Mouse (Mus musculus): ENCODE data around the gene Adamts16.
"Not testable (repeated sequence)": the region's sequence is repeated elsewhere in the genome, so short reads cannot be mapped to it uniquely, and the experiment has no call there.

Gene Adamts16

GRCm38 (mm10) chr13:70841421-70841904 is at the start of gene Adamts16:
TSS of gene Adamts16 (minus strand) at chr13:70841811.
- no peak for DNase-seq (ENCODE audit: low spot score)

DNA sequence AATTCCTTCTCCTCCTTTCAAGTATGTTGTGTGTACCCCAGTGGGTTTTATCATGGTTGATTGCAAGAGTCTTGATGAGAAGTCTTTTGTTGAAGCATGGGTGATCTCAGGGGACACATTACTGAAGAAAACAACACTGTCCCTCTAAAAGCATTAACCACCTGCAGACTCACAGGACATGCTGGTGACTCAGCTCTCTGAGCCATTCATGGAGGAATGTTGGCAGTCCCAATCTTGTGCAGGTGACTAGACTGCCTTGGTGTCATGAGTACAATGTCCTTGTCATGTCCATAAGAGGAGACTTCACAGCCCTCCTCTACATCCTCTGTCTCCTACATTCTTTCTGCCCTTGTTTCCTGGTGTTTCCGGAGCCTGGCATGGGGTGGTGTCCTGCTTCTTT is 45.5 kb upstream of the Adamts16 start:
- no peak for DNase-seq (ENCODE audit: low spot score)

GRCm38 (mm10) chr13:70885006-70885405 is 43.4 kb upstream of the Adamts16 start:
- DNase-seq (ENCODE audit: low spot score), result no peak

DNA sequence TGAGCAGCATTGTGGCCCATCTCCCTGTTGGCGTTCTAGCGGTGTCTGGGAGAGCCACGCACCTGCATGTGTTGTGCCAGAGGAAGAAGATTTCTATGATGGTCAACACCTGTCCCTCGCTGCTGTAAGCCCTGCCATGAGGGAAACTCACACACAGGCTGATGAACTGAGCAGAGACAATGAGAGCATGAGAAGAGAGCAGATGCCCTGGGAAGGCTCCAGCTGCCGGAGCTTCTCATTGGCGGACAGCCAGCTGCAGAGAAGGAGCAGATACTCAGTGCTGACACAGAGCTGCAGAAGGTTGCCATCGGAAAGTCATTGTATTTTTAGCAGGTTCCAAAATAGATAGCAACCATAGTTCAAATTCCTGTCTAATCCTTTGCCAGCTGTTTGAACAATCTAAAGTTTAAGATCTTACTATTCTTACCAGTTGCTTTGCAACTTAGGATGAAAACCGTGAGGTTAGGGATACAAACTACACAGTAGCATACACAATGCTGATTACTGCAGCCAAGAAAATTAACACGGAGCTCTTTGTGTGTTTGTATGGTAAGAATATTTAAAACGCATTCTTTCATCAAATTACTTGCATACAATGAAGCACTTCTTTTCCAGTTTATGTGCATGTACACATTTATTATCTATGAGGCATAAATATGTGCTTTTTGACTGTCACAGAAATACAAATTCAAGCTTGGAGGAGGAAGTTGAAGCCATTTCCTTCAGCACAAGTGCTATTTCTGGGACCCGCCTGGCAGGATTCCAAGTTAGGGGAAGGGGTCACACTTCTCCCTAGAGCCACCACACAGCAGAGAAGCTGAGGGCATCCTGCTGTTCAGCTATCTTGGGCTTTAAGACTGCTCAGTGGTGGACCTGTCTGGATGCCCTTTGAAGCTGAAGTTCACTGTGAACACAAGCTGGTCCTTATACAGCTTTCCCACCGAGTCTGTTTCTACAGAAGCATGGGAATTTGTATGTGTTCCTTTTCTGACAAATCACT is 42.6 kb upstream of the Adamts16 start:
- DNase-seq (ENCODE audit: low spot score), result peak; percentile 57

GRCm38 (mm10) chr13:70879971-70880370 is 38.4 kb upstream of the Adamts16 start:
- DNase-seq (ENCODE audit: low spot score), result not testable (repeated sequence)

GRCm38 (mm10) chr13:70877550-70877913 is 35.9 kb upstream of the Adamts16 start:
- no peak for DNase-seq (ENCODE audit: low spot score)

- no peak for DNase-seq (ENCODE audit: low spot score)
Measured at GRCm38 (mm10) chr13:70876648-70877549, 35.3 kb upstream of the Adamts16 start.

DNA sequence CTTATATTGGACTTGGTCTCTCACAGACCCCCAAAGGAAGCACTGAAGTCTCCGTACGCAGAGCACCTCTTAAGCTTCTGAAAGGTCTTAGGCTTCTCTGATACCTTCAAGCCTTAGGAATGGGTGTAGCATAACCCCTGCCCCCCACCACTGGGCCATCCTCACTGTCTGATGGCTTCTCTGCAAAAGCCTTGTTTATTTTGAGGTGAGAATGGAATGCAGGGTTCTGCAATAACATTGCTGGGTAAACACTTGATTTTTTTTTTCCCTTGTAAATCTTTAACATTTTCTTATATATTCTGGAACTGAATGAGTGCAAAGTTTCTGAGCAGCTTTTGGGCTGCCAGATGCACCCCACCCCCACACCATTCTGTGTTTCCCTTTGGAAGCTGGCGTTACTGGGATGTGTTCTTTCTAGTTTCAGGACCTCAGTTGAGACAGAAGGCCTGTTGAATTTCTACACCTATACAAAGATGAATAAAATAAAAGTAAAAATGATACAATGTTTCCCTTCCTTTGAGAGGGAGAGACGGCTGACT is 33.9 kb upstream of the Adamts16 start:
- no peak for DNase-seq (ENCODE audit: low spot score)

DNA sequence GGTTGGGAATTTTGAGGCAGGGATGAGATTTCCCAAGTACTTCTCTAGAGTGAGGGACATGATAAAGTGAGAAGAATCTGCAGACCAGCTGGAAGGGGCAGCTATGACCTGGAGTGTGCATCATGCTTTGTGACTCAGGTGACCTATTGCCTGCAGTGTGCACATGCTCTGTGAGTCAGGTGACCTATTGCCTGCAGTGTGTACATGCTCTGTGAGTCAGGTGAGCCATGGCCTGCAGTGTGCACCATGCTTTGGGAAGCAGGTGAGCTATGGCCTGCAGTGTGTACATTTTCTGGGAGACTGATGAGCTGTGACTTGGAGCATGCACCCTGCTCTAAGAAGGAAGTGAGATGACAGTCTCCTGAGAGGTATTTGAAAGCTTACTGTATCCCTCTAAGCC is 33.1 kb upstream of the Adamts16 start:
- DNase-seq (ENCODE audit: low spot score), result no peak

- DNase-seq (ENCODE audit: low spot score), result not testable (repeated sequence)
Measured at GRCm38 (mm10) chr13:70873851-70874250, 32.2 kb upstream of the Adamts16 start.

DNA sequence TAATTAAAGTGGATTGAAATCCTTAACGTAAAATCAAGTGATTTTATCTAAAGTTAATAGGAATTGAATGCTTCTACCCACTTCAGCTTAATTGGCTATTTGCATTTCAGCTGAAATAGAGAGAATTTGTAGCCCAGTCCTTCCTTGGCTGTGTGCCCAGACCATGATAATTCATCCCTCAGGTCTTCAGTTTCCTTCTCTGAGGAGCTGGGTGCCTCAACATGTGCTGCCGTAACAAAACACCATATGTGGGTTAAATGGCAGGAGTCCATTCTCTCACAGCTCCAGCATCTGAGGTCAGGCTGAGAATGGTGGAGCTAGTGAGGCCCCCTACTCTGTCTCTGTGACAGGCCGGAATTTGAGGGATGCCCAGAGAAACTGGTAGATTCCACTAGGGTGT is 29.4 kb upstream of the Adamts16 start:
- no peak for DNase-seq (ENCODE audit: low spot score)

DNA sequence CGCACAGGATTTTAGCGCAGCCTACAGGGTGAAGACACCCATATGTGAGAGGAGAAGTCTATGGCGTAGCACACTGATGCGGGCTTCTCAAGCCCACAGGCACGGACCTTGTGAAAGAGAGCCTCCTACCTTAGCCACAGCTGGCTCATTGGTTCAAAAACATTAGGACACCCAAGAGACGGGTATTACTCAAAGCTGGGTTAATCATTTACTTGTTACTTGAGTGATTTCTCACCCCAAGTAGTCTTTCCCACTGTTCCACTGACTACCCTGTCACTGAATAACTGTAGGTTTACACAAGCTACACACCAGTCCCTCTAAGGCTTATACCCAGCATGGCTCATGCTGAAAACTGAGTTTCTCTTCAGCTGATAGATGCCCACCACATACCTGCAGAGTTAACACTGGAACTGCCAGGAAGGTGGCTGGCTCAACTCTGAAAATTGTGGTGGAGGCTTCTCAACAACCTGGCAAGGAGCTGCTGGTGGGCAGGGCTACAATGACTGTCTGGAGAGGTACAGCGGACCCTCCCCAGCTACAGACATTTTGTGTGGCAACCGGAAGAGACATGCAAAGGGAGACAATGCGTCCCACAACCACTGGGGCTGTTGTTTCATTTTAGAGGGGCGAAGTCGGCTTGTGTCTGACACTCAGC is 25.5 kb upstream of the Adamts16 start:
- no peak for DNase-seq (ENCODE audit: low spot score)

DNA sequence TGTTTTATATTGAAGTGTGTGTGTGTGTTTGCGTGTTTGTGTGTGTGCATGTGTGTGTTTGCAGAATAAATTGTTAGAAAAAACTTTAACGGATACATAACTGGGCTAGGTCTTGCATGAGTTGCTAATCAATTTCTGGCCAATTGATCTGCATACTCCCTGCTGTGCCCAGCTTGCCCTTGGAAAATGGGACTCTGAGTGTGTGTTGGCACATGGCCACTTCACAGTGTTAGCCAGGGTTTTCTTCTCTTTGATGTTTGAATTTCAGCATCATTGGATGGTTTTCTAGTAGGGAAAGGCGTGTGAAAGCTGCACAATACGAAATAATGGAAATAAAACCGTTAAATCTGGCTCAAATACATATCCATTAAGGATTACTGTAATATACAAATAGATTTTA is 24.3 kb upstream of the Adamts16 start:
- no peak for DNase-seq (ENCODE audit: low spot score)

GRCm38 (mm10) chr13:70862162-70862908 is 20.7 kb upstream of the Adamts16 start:
- DNase-seq (ENCODE audit: low spot score), result no peak

DNA sequence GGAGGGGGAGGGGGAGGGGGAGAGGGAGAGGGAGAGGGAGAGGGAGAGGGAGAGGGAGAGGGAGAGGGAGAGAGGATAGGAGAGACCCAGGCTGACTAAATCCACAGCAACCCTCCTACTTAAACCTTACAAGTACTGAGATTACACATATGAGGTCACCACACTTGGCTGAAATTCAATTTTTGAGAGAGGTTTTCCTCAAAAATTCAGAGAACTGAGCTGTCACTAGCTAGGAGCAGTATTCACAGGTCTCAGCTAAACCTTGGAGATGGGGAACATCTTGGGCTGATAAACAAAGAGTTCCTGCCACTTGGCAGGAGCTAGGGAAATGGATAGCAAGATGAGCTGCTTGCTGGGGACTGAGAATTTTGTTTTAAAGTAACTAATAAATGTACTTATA is 12.0 kb upstream of the Adamts16 start:
- DNase-seq (ENCODE audit: low spot score), result no peak

DNA sequence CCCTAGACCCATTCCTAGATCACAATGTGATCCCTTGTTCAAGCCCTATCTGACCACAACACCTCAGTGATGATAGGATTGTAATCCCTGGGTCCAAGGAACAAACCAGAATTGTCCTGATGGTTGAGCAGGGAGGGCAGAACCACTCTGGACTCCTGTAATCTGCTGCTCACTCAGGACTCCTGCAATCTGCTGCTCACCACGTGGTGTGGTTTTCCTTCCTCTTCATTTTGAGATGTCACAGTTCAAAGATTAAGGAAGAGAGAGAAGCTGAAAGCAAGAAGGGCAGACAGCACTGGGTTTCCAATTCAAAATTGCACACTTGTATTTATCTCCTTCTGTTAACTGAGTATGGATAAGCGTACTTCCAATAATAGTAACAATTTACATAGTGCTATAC is 5.3 kb upstream of the Adamts16 start:
- no peak for DNase-seq (ENCODE audit: low spot score)

DNA sequence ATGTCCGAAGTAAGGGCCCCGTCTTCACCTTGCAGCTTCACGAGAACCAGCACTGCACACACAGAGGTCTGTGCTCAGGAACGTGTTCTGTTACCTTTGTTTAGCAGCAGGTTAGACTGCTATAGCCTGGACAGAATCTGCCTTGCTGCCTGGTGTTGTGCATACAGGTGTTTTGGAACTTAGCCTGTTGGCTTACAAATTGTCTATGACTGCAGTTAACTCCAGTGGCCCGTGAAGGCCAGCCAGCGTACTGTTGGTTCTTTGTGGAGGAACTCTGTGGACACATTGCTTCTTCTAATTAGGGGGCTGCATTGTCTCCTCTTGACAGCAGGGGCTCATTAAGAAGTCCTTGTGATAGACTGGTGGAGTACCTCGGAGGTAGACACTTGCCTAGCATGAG is 3.9 kb upstream of the Adamts16 start:
- no peak for DNase-seq (ENCODE audit: low spot score)

- DNase-seq (ENCODE audit: low spot score), result no peak
Measured at GRCm38 (mm10) chr13:70842126-70842525, 515 bp upstream of the Adamts16 start.

- peak; percentile 71 for DNase-seq (ENCODE audit: low spot score)
Measured at GRCm38 (mm10) chr13:70840161-70840560, 1.4 kb downstream of the Adamts16 start.

DNA sequence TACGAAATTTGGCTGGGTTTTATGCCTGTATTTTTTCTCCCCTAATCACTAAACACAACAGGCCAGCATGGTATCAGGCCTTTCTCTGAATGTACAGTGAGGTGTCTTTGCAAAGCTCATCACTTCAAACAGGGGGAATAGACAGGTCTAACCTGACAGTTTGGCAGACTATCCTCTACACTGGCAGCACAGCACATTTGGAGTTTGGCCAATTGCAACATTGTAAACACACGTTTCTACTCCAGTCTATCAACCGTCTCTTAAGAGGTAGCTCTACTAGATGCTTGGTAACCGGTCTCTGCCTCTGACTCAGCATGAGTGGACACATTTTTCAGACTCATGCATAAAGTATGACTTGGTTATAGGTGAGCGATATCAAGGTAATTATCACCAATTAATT is 4.0 kb downstream of the Adamts16 start:
- DNase-seq (ENCODE audit: low spot score), result no peak

GRCm38 (mm10) chr13:70836246-70836645 is 5.4 kb downstream of the Adamts16 start:
- DNase-seq (ENCODE audit: low spot score), result no peak
